Mouse (Mus musculus): ENCODE results near the gene Kap. TPM values are rescaled to one million over a fixed set of nuclear protein-coding genes. Genes with fewer than 3 reads are reported as not detected.

The Kap gene
- polyA plus RNA-seq (2014; fragmentation: Illumina TruSeq; extraction: RNeasy Lipid Tissue Mini Kit (QIAGEN cat#74804); ENCODE audit: low read depth, low replicate concordance) = not detected

DNA sequence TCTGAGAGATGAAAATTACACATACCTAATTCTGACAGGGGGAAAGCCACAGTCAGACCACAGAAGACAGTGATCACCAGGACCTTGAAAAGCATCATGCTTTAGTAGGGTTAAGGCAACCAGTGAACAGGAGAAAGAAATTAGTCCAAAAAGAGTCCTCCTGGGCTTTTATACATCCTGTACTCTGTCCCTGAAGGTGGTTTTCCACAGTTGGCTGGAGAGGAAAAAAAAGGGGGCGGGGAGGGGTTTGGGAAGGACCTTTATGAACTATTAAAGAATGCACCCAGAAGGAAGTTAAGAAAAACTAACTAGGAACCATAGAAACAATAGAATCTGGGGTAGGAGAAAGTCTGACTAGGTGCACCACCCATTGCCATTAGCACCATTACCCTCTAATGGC lies at the start of gene Kap:
Gene Kap (minus strand): TSS at position 237 of the 400 bp plus-strand sequence.

Other genes with a start within 250 kb of the Kap start
- 29.1 TPM for gene Etv6, start 181.9 kb upstream of the Kap start, polyA plus RNA-seq (2014; fragmentation: Illumina TruSeq; extraction: RNeasy Lipid Tissue Mini Kit (QIAGEN cat#74804); ENCODE audit: low read depth, low replicate concordance)